Mouse (Mus musculus): Measurements from ENCODE around the gene Tmem182.
A peak's percentile ranks its signal among the peaks of the same experiment; 100 is the strongest.

The Tmem182 gene

GRCm38 (mm10) chr1:40805351-40805750 lies at the start of gene Tmem182:
TSS of gene Tmem182 (plus strand) at chr1:40805601.
- no peak for DNase-seq (ENCODE audit: low read depth)

- DNase-seq (ENCODE audit: low read depth), result no peak
Measured at GRCm38 (mm10) chr1:40759751-40760445, 45.5 kb upstream of the Tmem182 start.

GRCm38 (mm10) chr1:40764042-40764441 lies 41.4 kb upstream of the Tmem182 start:
- no peak for DNase-seq (ENCODE audit: low read depth)

- no peak for DNase-seq (ENCODE audit: low read depth)
Measured at GRCm38 (mm10) chr1:40764701-40765275, 40.6 kb upstream of the Tmem182 start.

- DNase-seq (ENCODE audit: low read depth), result no peak
Measured at GRCm38 (mm10) chr1:40765521-40765920, 39.9 kb upstream of the Tmem182 start.

- no peak for DNase-seq (ENCODE audit: low read depth)
Measured at GRCm38 (mm10) chr1:40767588-40767987, 37.8 kb upstream of the Tmem182 start.

- peak; percentile 19 for DNase-seq (ENCODE audit: low read depth)
Measured at GRCm38 (mm10) chr1:40768606-40769005, 36.8 kb upstream of the Tmem182 start.

GRCm38 (mm10) chr1:40769331-40769894 lies 36.0 kb upstream of the Tmem182 start:
- DNase-seq (ENCODE audit: low read depth), result no peak

- no peak for DNase-seq (ENCODE audit: low read depth)
Measured at GRCm38 (mm10) chr1:40771196-40771970, 34.0 kb upstream of the Tmem182 start.

- no peak for DNase-seq (ENCODE audit: low read depth)
Measured at GRCm38 (mm10) chr1:40773234-40773633, 32.2 kb upstream of the Tmem182 start.

- DNase-seq (ENCODE audit: low read depth), result no peak
Measured at GRCm38 (mm10) chr1:40774040-40774439, 31.4 kb upstream of the Tmem182 start.

GRCm38 (mm10) chr1:40776102-40776501 lies 29.3 kb upstream of the Tmem182 start:
- DNase-seq (ENCODE audit: low read depth), result no peak

GRCm38 (mm10) chr1:40776763-40777162 lies 28.6 kb upstream of the Tmem182 start:
- DNase-seq (ENCODE audit: low read depth), result no peak

- no peak for DNase-seq (ENCODE audit: low read depth)
Measured at GRCm38 (mm10) chr1:40783450-40783849, 22.0 kb upstream of the Tmem182 start.

- no peak for DNase-seq (ENCODE audit: low read depth)
Measured at GRCm38 (mm10) chr1:40784306-40784705, 21.1 kb upstream of the Tmem182 start.

- DNase-seq (ENCODE audit: low read depth), result no peak
Measured at GRCm38 (mm10) chr1:40785876-40786445, 19.4 kb upstream of the Tmem182 start.

GRCm38 (mm10) chr1:40788956-40789355 lies 16.4 kb upstream of the Tmem182 start:
- no peak for DNase-seq (ENCODE audit: low read depth)

- no peak for DNase-seq (ENCODE audit: low read depth)
Measured at GRCm38 (mm10) chr1:40789666-40790233, 15.7 kb upstream of the Tmem182 start.

GRCm38 (mm10) chr1:40790324-40791141 lies 14.9 kb upstream of the Tmem182 start, which contains the start of gene Mfsd9:
TSS of gene Mfsd9 (minus strand) at chr1:40790687.
- peak; percentile 96 for DNase-seq (ENCODE audit: low read depth)

GRCm38 (mm10) chr1:40795508-40795907 lies 9.9 kb upstream of the Tmem182 start:
- DNase-seq (ENCODE audit: low read depth), result no peak

GRCm38 (mm10) chr1:40797348-40797747 lies 8.1 kb upstream of the Tmem182 start:
- peak; percentile 81 for DNase-seq (ENCODE audit: low read depth)

Measured in naive thymus-derived CD4-positive, alpha-beta T cell, adult 2 months (primary cell).